In genomic region chr5:108602537-108602936, GRCm38 (mm10) we compare ENCODE assay signal across 15 mouse cellular contexts. TPM values are rescaled to one million over a fixed set of nuclear protein-coding genes. Genes with fewer than 3 reads are reported as not detected.
"Had no signal": no experiment of that assay in that cellular context is flagged by ENCODE, and none has a peak within 500 bp of the region (broad histone marks: within the 10 kb centered on the region; RNA-seq: fewer than 3 reads in every experiment).

No protein-coding gene starts in this region.

- ATAC-seq: intestine, embryonic 15.5 days; liver, embryonic 12.5 days; midbrain, embryonic 13.5 days had no signal

- H3K4me3 ChIP-seq: intestine, embryonic 15.5 days; layer of hippocampus, adult 2 months; limb, embryonic 15.5 days; liver, embryonic 12.5 days; midbrain, embryonic 13.5 days; myocyte; neural tube, embryonic 15.5 days had no signal

- H3K27me3 ChIP-seq: intestine, embryonic 15.5 days; limb, embryonic 15.5 days; liver, embryonic 12.5 days; midbrain, embryonic 13.5 days; neural tube, embryonic 15.5 days had no signal

- H3K4me2 ChIP-seq: intestine, embryonic 15.5 days; limb, embryonic 15.5 days; liver, embryonic 12.5 days; lung, embryonic 14.5 days; midbrain, embryonic 13.5 days; neural tube, embryonic 15.5 days had no signal

- H3K27ac ChIP-seq: intestine, embryonic 15.5 days; layer of hippocampus, adult 2 months; limb, embryonic 15.5 days; liver, embryonic 12.5 days; macrophage; midbrain, embryonic 13.5 days; neural tube, embryonic 15.5 days had no signal

- H3K9me3 ChIP-seq: intestine, embryonic 15.5 days; limb, embryonic 15.5 days; liver, embryonic 12.5 days; midbrain, embryonic 13.5 days; neural tube, embryonic 15.5 days had no signal

- H3K4me1 ChIP-seq: intestine, embryonic 15.5 days; limb, embryonic 15.5 days; liver, embryonic 12.5 days; midbrain, embryonic 13.5 days; neural tube, embryonic 15.5 days had no signal

- H3K9ac ChIP-seq: intestine, embryonic 15.5 days; limb, embryonic 15.5 days; liver, embryonic 12.5 days; lung, embryonic 14.5 days; midbrain, embryonic 13.5 days; neural tube, embryonic 15.5 days had no signal

- DNase-seq: kidney, adult 18-20 months; kidney, postnatal 10 days; kidney, postnatal 4 days; lung, embryonic 14.5 days; lung, postnatal 10 days; spleen, adult 18-20 months; thymus, postnatal 36 days had no signal

RNA-seq across cellular contexts. Expression of gene Cplx1, which starts 52.7 kb away (rescaled TPM):
- polyA plus RNA-seq: macrophage, myocyte had no signal
